Mouse (Mus musculus) liver, postnatal 0 days (tissue): Measurements from ENCODE around the gene Vegfb. TPM values are rescaled to one million over a fixed set of nuclear protein-coding genes. Genes with fewer than 3 reads are reported as not detected.

Source experiments
- ATAC-seq: fragments of 200-750 bp; cut with Nextera tagmentation; 2 replicates; pipeline ENCODE4 v1.8.0; 2017; ENCODE audit warnings: mild to moderate bottlenecking, moderate library complexity
- DNase-seq: peaks from one replicate; pipeline ENCODE4 v3.0.0-alpha.2; 2016
- H3K27ac ChIP-seq: fragments of 300-500 bp; sonication (generic); 2 replicates; pipeline ENCODE4 v1.5.1; 2014; ENCODE audit warnings: antibody characterized with exemption, moderate library complexity, mild to moderate bottlenecking, low read depth
- H3K27me3 ChIP-seq: fragments of 300-500 bp; sonication (generic); 2 replicates; pipeline ENCODE4 v1.6.1; 2014; ENCODE audit warnings: low read length, control low read depth, mixed read lengths; ENCODE audit not compliant: insufficient read depth
- H3K36me3 ChIP-seq: fragments of 300-500 bp; sonication (generic); replicated peaks from 2 replicates; pipeline ENCODE4 v1.6.1; 2014; ENCODE audit warnings: mild to moderate bottlenecking, control low read depth, low read length, moderate library complexity, mixed read lengths; ENCODE audit not compliant: insufficient read depth
- H3K4me1 ChIP-seq: fragments of 300-500 bp; sonication (generic); 2 replicates; pipeline ENCODE4 v1.6.1; 2014; ENCODE audit warnings: antibody characterized with exemption, mild to moderate bottlenecking, control low read depth; ENCODE audit not compliant: insufficient read depth
- H3K4me2 ChIP-seq: fragments of 300-500 bp; sonication (generic); 2 replicates; pipeline ENCODE4 v1.6.1; 2014; ENCODE audit warnings: low read depth, mild to moderate bottlenecking, low read length, moderate library complexity, mixed read lengths
- H3K4me3 ChIP-seq: fragments of 300-500 bp; sonication (generic); 2 replicates; pipeline ENCODE4 v1.5.1; 2014; ENCODE audit warnings: low read depth, low read length
- H3K9ac ChIP-seq: fragments of 300-500 bp; sonication (generic); replicated peaks from 2 replicates; pipeline ENCODE4 v1.6.1; 2014; ENCODE audit warnings: mild to moderate bottlenecking, moderate library complexity
- H3K9me3 ChIP-seq: fragments of 300-500 bp; sonication (generic); 2 replicates; pipeline ENCODE4 v1.6.1; 2016; ENCODE audit warnings: mild to moderate bottlenecking, control low read depth, low read length, mixed read lengths
- CTCF ChIP-seq: sonication (generic); IDR thresholded peaks from 2 replicates; pipeline ENCODE4 v1.5.1; 2016; ENCODE audit warnings: antibody characterized with exemption, low read depth
- EP300 ChIP-seq: IDR thresholded peaks from 2 replicates; pipeline ENCODE4 v1.6.1; 2016; ENCODE audit warnings: antibody characterized with exemption, low read depth, mild to moderate bottlenecking
- WGBS: fragments of 180-500 bp; shearing (Covaris S2); extraction: QIAGEN DNeasy Blood & Tissue Kit; methylation state at CpG from one replicate; pipeline ENCODE4 v1.1.7; 2014; ENCODE audit not compliant: insufficient replicate concordance; 5-methylcytosine and 5-hydroxymethylcytosine counted together
- polyA plus RNA-seq: library from polyadenylated mRNA; unstranded; fragments of >200 nt; fragmentation: Nextera tagmentation; extraction: Ambion mirVana; gene quantifications from 2 replicates; pipeline ENCODE4 v1.2.1, GENCODE M21; 2015

Vegfb gene
- polyA plus RNA-seq, 1 experiment from 2014 or later: 11.9 TPM

GRCm38 (mm10) chr19:6979486-6980380 lies 7.7 kb downstream of the Vegfb start:
- Histone ChIP-seq H3K4me2 (peak overlapping the region; percentile 95), H3K27me3 (no peaks in the 10 kb centered on the region), H3K9me3 (no peaks in the 10 kb centered on the region), H3K36me3 (peaks cover 20% of the 10 kb centered on the region), H3K4me1 (peaks cover 40% of the 10 kb centered on the region), H3K9ac (peak overlapping the region; percentile 70), H3K4me3 (peak overlapping the region; percentile 75), H3K27ac (peak overlapping the region; percentile 93)
- DNase-seq (peak; percentile 100), ATAC-seq (peak; percentile 88)
- TF ChIP-seq EP300 (no peak), CTCF (peak; percentile 82)
- under 1% methylated on average over 53 of the region's 59 CpGs for WGBS

GRCm38 (mm10) chr19:6979001-6979479 lies 8.4 kb downstream of the Vegfb start:
- no peak for ATAC-seq
- 9% methylated on average over 11 of the region's 11 CpGs for WGBS

GRCm38 (mm10) chr19:6978639-6978974 lies 8.8 kb downstream of the Vegfb start:
- H3K27me3 ChIP-seq: no peaks in the 10 kb centered on the region
- TF ChIP-seq CTCF (no peak), EP300 (no peak)
- peaks cover 13% of the 10 kb centered on the region for H3K36me3 ChIP-seq
- H3K4me3 ChIP-seq: peak overlapping the region; percentile 75
- no peak for DNase-seq
- peak overlapping the region; percentile 93 for H3K27ac ChIP-seq
- peaks cover 45% of the 10 kb centered on the region for H3K4me1 ChIP-seq
- 35% methylated on average over 3 of the region's 3 CpGs for WGBS
- peak overlapping the region; percentile 95 for H3K4me2 ChIP-seq
- H3K9me3 ChIP-seq: no peaks in the 10 kb centered on the region
- no peak for ATAC-seq
- H3K9ac ChIP-seq: peak overlapping the region; percentile 68; the same call in 1 of the 2 replicates

More at GRCm38 (mm10) chr19:6979001-6979479, 8.4 kb downstream of the Vegfb start:
- Histone ChIP-seq H3K9me3 (no peaks in the 10 kb centered on the region), H3K9ac (peak overlapping the region; percentile 68), H3K27ac (peak overlapping the region; percentile 93), H3K4me2 (peak overlapping the region; percentile 95), H3K4me1 (peaks cover 41% of the 10 kb centered on the region), H3K4me3 (peak overlapping the region; percentile 75), H3K27me3 (no peaks in the 10 kb centered on the region), H3K36me3 (peaks cover 17% of the 10 kb centered on the region)
- peak; percentile 59 for DNase-seq
- TF ChIP-seq EP300 (no peak), CTCF (no peak)

- 75% methylated on average over 13 of the region's 13 CpGs for WGBS
- peak overlapping the region; percentile 68 for H3K9ac ChIP-seq
- H3K27ac ChIP-seq: no peak overlapping the region
- no peaks in the 10 kb centered on the region for H3K9me3 ChIP-seq
- H3K4me1 ChIP-seq: peaks cover 45% of the 10 kb centered on the region
- TF ChIP-seq EP300 (no peak), CTCF (no peak)
- H3K27me3 ChIP-seq: no peaks in the 10 kb centered on the region
- no peak overlapping the region; the same call in 1 of the 2 replicates for H3K4me3 ChIP-seq
- no peak for ATAC-seq
- no peak for DNase-seq
- H3K36me3 ChIP-seq: peaks cover 9% of the 10 kb centered on the region
- H3K4me2 ChIP-seq: peak overlapping the region; percentile 95
Measured at GRCm38 (mm10) chr19:6977759-6978638, 9.5 kb downstream of the Vegfb start.

- ATAC-seq: no peak
- Histone ChIP-seq H3K4me3 (peak within 1 kb of the TSS; percentile 65), H3K9ac (peak within 1 kb of the TSS; percentile 74), H3K27ac (peak within 1 kb of the TSS; percentile 88), H3K4me2 (peak within 1 kb of the TSS; percentile 98), H3K9me3 (no peaks in the 10 kb centered on the region), H3K4me1 (peaks cover 37% of the 10 kb centered on the region), H3K36me3 (peaks cover 7% of the 10 kb centered on the region), H3K27me3 (no peaks in the 10 kb centered on the region)
- TF ChIP-seq EP300 (peak; percentile 36; the same call in 1 of the 2 replicates), CTCF (peak; percentile 60)
- under 1% methylated on average over 16 of the region's 16 CpGs for WGBS
- peak; percentile 79 for DNase-seq
Measured at GRCm38 (mm10) chr19:6975537-6976521, 11.6 kb downstream of the Vegfb start, which contains the start of gene Plcb3. Gene Plcb3 (minus strand): TSS chr19:6976470.
